Mouse (Mus musculus) frontal cortex, postnatal 10 days (tissue): ENCODE measurements around the gene Slc8a2.

Source experiments
- DNase-seq, 2 experiments: peaks; one replicate each; pipeline ENCODE4 v3.0.0; 2022; ENCODE audit warnings: low spot score in 2 of 2, mixed read lengths in 1 of 2

The Slc8a2 gene

GRCm38 (mm10) chr7:16125829-16126228 lies 3.8 kb upstream of the Slc8a2 start:
- DNase-seq, result no peak

GRCm38 (mm10) chr7:16128344-16128743 lies 1.3 kb upstream of the Slc8a2 start:
- no peak for DNase-seq

DNA sequence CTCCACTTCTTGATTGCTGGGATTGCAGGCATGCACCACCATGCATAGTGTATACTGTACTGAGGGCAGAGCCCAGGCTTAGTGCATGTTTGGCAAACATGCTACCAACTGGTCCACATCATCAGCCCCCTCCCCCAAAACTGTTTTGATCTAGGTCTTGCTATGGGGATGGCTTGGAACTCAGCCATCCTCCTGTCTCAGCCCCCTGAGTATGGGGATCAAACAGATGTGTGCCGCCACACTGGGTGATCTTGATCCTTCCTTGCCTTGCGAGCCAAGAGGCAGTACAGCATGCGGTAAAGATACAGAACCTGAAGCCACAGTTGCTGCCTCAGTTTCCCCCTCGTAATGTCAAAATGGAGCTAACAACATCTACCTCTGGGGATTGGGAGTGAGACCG lies 727 bp upstream of the Slc8a2 start:
- no peak for DNase-seq

GRCm38 (mm10) chr7:16129846-16130691 lies 443 bp downstream of the Slc8a2 start:
- DNase-seq, result peak in 1 of 2 experiments; percentile 72

DNA sequence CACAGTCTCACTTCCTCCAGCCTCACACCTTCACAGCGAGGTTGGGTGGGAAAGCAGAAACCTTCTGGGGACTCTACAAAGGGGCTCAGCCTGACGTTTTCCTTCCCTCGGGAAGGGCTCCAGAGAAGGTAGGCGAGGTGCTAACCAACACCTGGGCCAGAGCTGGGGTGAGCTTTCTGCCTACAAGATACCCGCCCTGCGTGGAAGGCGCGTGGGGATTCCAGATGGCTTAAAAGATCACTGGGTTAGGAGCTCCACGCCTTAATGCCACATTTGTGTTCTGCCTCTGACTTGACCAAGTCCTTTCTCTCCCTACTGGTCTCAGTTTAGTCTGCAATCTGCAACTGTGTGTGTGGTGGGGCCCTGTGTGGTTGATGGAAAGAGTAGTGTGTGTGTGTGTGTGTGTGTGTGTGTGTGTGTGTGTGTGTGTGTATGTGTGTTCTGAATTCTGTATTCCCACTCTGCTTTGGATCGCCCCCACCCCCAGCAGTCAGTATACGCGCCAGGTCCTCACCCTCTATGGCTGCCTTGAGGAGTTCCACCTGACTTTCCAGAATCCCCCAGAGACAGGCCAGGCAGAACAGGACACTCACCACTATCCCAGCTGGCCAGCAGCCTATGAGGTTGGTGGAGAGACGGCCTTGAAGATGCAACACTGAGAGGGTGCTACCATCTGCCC lies 1.5 kb downstream of the Slc8a2 start:
- DNase-seq, result no peak

DNA sequence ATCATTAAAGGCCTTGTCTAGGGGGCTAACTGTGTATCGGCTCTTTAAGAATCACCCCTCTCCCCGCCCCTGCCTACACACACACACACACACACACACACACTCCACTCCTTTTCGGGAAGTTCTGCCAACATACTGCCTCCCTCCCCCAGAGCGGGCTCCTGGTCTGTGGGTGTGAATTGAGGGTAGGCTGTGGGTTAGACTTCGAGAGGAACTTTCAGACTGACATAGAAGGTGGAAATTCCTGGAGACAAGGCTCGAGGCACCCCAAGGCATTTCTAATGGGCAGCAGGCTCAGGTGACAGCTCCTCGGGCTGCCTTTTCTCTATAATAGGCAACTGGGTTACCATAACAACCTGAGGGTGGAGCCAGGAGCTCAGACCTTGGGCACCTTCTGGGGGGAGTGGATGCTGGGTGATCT lies 2.5 kb downstream of the Slc8a2 start:
- DNase-seq, result no peak

- no peak for DNase-seq
Measured at GRCm38 (mm10) chr7:16132926-16133325, 3.3 kb downstream of the Slc8a2 start.

DNA sequence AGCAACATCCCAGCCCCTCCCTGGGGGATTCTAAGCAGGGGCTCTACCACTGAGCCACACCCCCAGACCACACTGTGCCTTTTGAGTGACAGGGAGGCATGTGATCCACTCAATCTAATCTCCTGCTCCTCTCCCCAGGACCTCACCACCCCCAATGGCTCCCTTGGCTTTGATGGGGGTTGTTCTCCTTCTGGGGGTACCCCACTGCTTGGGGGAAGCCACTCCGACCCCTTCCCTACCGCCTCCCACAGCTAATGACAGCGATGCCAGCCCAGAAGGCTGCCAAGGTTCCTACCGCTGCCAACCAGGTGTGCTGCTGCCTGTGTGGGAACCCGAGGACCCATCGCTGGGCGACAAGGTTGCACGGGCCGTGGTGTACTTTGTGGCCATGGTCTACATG lies 4.1 kb downstream of the Slc8a2 start:
- DNase-seq, result no peak

DNA sequence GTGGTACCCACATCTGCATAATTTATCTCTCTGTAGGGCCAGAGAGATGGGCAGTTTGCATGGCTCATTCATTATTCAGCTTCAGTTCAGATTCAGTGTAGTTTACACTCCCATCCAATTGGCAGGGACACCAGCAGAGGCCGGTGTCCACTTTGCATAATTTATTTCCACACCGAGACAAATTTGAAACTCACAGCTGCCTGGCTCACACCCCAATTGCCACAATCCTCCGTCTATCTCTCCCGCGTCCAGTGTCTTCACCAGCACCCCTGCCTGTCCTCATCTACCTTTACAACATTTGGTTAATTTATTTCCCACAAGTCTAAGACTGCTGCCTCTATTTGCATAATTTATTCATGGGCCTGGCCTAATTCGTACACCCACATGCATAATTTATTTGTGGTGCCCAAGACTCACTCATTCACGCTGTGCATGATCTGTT lies 5.3 kb downstream of the Slc8a2 start:
- no peak for DNase-seq

DNA sequence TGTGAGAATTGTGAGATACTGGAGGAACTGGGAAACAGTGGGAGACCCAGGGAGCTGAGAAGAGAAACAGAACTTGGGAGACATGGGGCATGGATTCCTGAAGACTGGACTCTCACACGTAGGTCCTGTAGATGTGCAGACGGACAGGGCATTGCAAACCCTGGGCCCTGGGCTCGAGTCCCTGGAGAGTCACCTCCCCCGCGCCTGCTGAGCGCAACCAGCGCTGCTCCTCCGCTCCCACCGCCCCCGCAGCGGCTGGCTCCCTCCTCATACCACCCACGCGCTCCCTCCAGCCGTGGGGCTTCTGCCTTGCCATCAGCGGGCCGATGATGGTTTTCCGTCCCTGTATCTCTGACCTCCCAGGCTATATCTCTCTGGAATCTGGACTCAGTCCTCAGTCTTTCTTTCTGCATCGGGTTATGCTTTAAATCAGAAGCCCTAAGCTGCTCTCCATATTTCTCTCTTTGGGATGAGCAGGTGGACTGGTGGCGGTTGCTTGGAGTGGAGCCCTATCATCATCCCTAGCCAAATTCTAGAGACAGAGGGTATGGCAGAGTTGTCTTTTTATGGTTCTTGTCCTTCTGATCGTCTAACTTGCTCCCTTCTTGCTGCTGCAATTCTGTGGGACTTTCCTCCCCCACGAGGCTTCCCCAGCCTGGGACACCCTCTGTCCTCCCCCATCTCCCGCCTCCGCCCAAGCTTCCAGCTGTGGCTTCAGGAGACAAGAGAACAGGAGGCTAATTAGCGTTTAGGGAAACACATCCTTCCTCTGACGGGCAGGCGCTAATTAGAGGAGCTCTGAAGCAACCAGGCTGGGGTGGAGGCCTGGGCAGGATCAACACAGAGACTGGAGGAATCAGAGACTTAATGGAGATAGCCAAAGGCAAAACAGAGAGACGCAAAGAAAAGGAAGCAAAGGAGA lies 17.1 kb downstream of the Slc8a2 start:
- DNase-seq, result peak in 1 of 2 experiments; percentile 53

DNA sequence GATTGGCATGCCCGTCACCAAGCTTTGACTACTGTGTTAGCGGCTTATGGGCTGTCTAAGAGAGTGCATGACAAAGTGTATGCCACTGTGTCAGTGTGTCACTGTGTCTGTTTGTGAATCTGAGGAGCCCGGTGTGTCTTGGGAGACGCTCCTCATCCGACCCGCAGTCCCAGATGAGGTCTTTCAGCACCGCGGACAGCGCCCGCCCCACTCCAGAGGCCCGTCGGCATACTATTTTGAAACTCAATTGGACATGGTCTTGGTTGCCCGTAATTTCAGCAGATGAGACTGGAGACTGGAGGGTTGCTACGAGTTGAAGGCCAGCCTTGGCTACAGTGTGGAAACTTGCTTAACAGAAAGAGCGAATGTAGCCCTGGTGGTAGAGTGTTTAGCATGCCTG lies 18.0 kb downstream of the Slc8a2 start:
- no peak for DNase-seq

GRCm38 (mm10) chr7:16149241-16149640 lies 19.6 kb downstream of the Slc8a2 start:
- DNase-seq, result peak; percentile 64 to 82

- no peak for DNase-seq
Measured at GRCm38 (mm10) chr7:16150191-16151145, 20.8 kb downstream of the Slc8a2 start.

DNA sequence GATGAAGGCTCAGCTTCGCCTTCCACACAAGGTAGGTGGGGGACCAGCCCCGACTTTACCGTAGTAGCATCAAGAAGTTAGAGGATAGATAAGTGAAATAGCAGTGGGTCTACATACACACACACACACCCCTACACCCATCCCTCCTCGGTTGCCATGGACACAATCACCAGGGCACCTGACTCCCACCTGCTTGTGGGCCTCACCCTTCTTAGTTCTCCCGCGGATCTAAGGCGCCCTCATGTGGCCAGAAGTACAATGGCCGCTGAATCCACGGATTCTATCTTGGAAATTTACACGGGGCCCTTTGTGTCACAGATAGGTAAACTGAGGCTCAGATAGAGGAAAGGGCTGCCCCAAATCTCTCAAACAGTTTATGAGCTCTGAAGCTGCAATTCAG lies 23.9 kb downstream of the Slc8a2 start:
- no peak for DNase-seq

DNA sequence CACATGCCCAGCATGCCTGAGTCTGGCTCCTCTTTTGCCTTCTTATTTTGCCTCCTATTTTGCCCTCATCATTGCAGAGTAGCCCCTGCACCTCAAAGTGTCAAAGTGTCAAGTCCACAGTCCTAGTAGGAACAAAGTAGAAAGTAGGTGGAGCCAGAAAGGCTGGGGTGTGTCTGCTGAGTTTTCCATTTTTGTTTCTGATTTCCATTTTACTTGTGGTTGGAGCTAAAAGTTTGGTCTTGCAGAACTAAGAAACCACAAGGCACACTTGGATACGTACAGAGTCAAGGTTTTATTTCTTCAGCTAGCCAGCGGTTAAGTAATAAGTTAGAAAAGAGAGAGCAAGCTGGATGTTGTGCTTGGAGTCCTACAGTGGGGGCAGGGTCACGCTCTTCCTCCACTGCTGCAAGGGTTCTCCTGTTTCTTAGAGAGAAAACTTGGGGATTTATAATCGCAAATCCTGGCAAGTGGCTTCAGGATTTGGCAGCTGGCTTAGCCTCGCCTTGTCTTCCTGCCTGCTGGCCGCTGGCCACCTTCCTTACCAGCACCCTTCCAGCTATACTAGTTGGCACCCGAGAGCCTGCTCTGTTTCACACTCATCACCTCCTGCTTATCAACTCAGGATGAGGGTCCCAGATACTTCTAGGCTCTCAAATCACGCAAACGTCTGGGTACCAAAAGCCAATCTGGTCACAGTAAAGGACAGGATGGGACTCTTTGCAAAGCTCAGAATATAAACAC lies 25.7 kb downstream of the Slc8a2 start:
- DNase-seq, result no peak

- DNase-seq, result no peak
Measured at GRCm38 (mm10) chr7:16156105-16156714, 26.6 kb downstream of the Slc8a2 start.

- no peak for DNase-seq
Measured at GRCm38 (mm10) chr7:16158735-16159134, 29.1 kb downstream of the Slc8a2 start.

GRCm38 (mm10) chr7:16160702-16161101 lies 31.1 kb downstream of the Slc8a2 start:
- DNase-seq, result no peak

DNA sequence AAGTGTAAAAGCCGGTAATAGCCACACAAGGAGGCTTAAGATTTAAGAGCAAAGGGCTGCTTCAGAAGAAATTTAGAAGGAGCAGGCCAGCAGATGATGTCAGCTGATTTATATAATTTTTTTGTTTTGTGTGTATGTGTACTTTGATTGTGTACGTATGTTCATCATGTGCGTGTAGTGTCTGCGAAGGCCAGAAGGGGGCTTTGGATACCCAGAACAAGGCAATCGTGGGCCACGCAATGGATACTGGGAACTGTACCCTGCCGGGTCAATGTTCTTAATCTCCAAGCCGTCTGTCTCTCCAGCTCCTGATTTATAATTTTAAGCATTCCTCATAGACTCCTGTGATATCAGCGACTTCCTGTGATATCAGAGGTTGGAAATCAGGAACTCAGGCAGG lies 31.7 kb downstream of the Slc8a2 start:
- no peak for DNase-seq

DNA sequence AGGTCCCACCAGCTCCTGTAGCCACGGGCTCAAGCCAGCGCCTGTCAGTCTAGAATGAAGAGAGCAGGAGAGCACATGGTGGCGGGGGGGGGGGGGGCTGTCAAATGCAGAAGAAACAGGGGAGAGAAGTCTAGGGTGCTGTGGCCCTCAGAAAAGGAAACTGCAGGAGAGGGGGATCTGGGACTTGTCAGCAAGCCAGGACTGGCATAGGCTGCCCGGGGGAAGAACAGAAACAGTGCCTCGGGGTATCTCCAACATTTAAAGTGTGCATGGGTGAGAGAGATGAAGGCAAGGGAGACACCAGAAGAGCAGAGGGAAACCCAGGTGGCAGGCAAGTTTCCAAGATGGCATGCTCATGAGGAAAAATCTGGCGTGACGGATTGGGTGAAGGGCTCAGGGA lies 32.4 kb downstream of the Slc8a2 start:
- DNase-seq, result no peak
